Mouse (Mus musculus): ENCODE measurements around the gene Prim2.
"Not testable (repeated sequence)": the region's sequence is repeated elsewhere in the genome, so short reads cannot be mapped to it uniquely, and the experiment has no call there.

The Prim2 gene

GRCm38 (mm10) chr1:33649534-33650108, 20.0 kb downstream of the Prim2 start:
- DNase-seq = no peak

- DNase-seq = no peak
Measured at GRCm38 (mm10) chr1:33649021-33649420, 20.6 kb downstream of the Prim2 start.

- no peak for DNase-seq
Measured at GRCm38 (mm10) chr1:33647661-33648060, 21.9 kb downstream of the Prim2 start.

GRCm38 (mm10) chr1:33647173-33647572, 22.4 kb downstream of the Prim2 start:
- DNase-seq = no peak

GRCm38 (mm10) chr1:33645689-33646088, 23.9 kb downstream of the Prim2 start:
- DNase-seq = peak; percentile 40

GRCm38 (mm10) chr1:33641139-33641538, 28.5 kb downstream of the Prim2 start:
- no peak for DNase-seq

GRCm38 (mm10) chr1:33640089-33640488, 29.5 kb downstream of the Prim2 start:
- no peak for DNase-seq

GRCm38 (mm10) chr1:33639234-33639633, 30.4 kb downstream of the Prim2 start:
- DNase-seq = no peak

GRCm38 (mm10) chr1:33637827-33638226, 31.8 kb downstream of the Prim2 start:
- no peak for DNase-seq

GRCm38 (mm10) chr1:33636421-33637195, 33.0 kb downstream of the Prim2 start:
- no peak for DNase-seq

GRCm38 (mm10) chr1:33631002-33631618, 38.5 kb downstream of the Prim2 start:
- DNase-seq = not testable (repeated sequence)

GRCm38 (mm10) chr1:33627803-33628202, 41.8 kb downstream of the Prim2 start:
- no peak for DNase-seq

- no peak for DNase-seq
Measured at GRCm38 (mm10) chr1:33627070-33627469, 42.5 kb downstream of the Prim2 start.

GRCm38 (mm10) chr1:33624900-33625299, 44.7 kb downstream of the Prim2 start:
- DNase-seq = no peak

- no peak for DNase-seq
Measured at GRCm38 (mm10) chr1:33624441-33624840, 45.2 kb downstream of the Prim2 start.

- DNase-seq = no peak
Measured at GRCm38 (mm10) chr1:33621791-33622190, 47.8 kb downstream of the Prim2 start.

GRCm38 (mm10) chr1:33620091-33620788, 49.4 kb downstream of the Prim2 start:
- DNase-seq = no peak

- DNase-seq = not testable (repeated sequence)
Measured at GRCm38 (mm10) chr1:33616642-33617041, 53.0 kb downstream of the Prim2 start.

GRCm38 (mm10) chr1:33612100-33612499, 57.5 kb downstream of the Prim2 start:
- no peak for DNase-seq

GRCm38 (mm10) chr1:33610026-33610721, 59.4 kb downstream of the Prim2 start:
- no peak for DNase-seq

GRCm38 (mm10) chr1:33608133-33608532, 61.5 kb downstream of the Prim2 start:
- no peak for DNase-seq

- DNase-seq = no peak
Measured at GRCm38 (mm10) chr1:33604087-33604699, 65.4 kb downstream of the Prim2 start.
